Mouse (Mus musculus): Measurements from ENCODE around the gene Fgfr2.
"Not testable (repeated sequence)": the region's sequence is repeated elsewhere in the genome, so short reads cannot be mapped to it uniquely, and the experiment has no call there.

DNA sequence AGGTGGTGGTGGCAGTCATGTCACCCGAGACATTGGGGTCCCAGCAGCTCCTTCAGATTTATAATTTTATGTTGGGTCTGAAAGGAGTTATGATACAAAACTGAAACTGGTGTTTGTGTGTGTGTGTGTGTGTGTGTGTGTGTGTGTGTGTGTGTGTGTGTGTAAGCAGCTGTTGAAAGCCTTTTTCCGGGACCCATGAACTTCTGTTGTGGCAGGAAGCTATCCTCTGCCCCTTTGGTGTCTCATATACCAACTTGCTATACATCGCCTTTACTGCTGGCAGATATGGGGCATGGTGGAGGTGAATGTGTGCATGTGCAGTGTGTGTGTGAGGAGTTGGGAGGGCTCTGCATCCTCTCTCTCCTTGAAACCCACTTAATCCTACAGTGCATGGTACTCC is 2049.7 kb downstream of the Fgfr2 start:
- TF ChIP-seq CTCF (IDR thresholded peaks at IDR 0.05; ENCODE audit: borderline replicate concordance, insufficient read depth, low read length); POLR2A (IDR thresholded peaks at IDR 0.05; ENCODE audit: low read depth, low read length): not testable (repeated sequence)
